Mouse (Mus musculus): ENCODE data around the gene Uck2. TPM values are rescaled to one million over a fixed set of nuclear protein-coding genes. Genes with fewer than 3 reads are reported as not detected.

Uck2 gene
- total RNA-seq, 2 experiments from 2014 or later = 66.6 to 71.5 TPM

DNA sequence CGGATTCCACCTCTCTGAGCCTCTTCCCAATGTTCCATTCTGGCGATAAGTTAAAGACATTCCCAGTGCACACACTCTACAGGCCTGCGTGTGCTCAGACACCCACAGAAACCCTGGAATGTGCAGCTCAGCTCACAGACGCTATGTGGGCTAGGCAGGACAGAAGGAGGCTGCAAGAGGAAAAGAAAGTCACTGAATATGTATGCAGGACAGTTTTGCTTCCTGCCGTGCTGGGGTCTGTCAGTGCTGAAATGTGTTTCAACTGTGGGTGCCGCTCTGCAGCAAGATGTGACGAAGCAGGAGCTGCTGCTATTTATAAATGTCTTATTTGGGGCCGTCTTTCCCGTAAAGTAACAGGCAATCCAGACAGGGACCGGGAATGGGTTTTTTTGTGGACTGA, 25.4 kb downstream of the Uck2 start:
- DNase-seq (ENCODE audit: low spot score in 2 of 2) = no peak

- DNase-seq (ENCODE audit: low spot score in 2 of 2) = no peak
These were observed 28.3 kb downstream of the Uck2 start for GRCm38 (mm10) chr1:167256724-167257302.

GRCm38 (mm10) chr1:167253579-167253978, 31.5 kb downstream of the Uck2 start:
- no peak for DNase-seq (ENCODE audit: low spot score in 2 of 2)

GRCm38 (mm10) chr1:167249881-167250280, 35.2 kb downstream of the Uck2 start:
- DNase-seq (ENCODE audit: low spot score in 2 of 2) = no peak

GRCm38 (mm10) chr1:167249252-167249651, 35.9 kb downstream of the Uck2 start:
- no peak for DNase-seq (ENCODE audit: low spot score in 2 of 2)

GRCm38 (mm10) chr1:167247886-167248285, 37.2 kb downstream of the Uck2 start:
- no peak for DNase-seq (ENCODE audit: low spot score in 2 of 2)

DNA sequence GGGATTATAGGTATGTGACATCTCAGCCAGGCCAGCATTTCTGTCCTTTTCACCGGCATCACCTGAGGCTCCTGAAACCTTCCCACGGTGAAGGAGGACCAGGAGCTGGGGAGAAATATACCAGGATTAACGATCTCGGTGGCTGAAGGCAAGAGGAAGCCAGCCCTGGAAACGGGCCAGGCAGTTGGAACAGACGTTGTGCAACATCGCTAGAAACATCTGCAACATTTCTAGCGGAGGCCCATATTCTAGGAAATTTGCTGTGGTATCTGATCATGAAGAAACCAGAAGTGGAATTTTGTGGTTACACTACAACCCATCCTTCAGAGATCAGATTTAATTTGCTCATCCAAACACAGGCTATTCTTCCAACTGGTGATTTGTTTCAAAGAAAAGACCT, 38.1 kb downstream of the Uck2 start:
- DNase-seq (ENCODE audit: low spot score in 2 of 2) = peak in 1 of 2 experiments; percentile 44

DNA sequence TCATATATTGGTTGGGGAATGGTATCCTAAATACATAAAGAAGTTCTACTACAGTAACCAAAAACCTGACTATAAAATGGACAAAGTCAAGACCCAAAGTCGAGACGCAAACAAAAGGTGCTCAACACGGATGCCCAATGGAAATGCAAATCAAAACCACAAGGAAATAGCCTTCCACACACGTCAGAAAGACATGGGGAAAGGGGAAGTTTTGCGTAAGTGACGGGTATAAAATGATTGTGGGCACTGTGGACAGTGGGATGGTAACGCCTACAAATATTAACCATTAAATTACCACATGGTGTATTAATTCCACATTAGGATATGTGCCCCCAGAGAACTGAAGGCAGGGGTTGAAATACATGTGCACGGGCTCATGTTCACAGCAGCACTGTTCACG, 38.8 kb downstream of the Uck2 start:
- DNase-seq (ENCODE audit: low spot score in 2 of 2) = no peak

DNA sequence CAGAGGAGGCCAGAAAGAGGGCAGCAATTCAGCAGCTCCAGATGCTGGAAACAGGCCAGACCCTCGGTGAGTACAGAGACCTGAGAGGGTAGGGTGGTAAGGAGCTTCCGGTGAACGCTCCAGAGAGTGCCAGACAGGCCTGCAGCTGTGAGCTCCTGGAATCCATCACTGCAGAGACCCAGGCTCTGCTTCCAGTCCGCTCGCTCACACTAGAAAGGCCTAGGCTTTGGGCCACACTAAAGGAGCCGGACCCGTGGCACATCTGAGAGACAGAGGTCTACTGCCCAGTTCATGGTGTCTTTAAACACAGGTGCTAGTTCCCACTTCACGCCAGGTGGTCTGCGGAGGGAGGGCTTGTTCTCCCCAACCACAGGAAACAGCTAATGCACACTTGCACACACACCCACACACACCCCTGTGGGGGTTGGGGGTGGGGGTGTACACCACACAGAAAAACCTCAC, 39.9 kb downstream of the Uck2 start:
- DNase-seq (ENCODE audit: low spot score in 2 of 2) = no peak

DNA sequence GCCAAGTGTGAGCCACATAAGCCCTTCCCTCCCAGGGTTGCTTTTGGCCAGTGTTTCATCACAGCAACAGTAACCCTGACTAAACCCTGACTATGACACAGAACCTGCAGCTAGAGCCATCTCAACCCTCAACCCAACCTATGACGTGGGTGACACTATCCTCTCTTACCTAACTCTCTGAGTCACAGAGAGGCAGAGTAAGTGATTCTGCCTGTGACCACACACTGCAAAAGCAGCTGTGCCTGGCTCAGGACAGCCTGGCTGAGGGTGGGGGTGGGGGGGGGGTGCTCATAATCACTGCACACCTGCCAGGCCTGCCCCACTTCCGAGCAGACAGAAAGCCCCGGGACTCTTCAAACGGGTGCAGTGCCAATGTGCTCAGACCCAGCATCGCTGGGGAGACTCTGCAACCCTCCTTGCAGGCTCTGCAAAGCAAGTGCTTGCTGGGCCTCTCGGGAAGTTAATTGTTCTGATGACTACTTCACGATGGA, 42.9 kb downstream of the Uck2 start:
- DNase-seq (ENCODE audit: low spot score in 2 of 2) = no peak

DNA sequence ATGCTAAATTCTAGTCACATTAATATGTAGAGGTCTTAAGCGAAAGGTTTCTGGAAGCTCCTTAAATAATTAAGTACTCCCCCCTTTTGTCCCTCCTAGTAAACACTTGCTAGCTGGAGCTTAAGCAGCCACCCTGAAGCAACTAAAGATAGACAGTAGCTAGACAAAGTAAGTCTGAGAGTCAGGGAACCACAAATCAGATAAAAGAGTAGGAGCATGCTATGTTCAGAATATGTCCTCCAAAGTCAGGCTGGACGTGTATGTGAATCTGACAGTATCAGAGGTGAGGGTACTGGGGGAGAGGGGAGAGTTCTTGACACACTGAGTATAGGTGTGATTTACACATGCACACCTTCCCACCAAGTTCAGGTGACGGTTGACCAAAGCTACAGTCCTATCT, 43.6 kb downstream of the Uck2 start:
- no peak for DNase-seq (ENCODE audit: low spot score in 2 of 2)

- DNase-seq (ENCODE audit: low spot score in 2 of 2) = no peak
These were observed 44.8 kb downstream of the Uck2 start for GRCm38 (mm10) chr1:167240361-167240760.

DNA sequence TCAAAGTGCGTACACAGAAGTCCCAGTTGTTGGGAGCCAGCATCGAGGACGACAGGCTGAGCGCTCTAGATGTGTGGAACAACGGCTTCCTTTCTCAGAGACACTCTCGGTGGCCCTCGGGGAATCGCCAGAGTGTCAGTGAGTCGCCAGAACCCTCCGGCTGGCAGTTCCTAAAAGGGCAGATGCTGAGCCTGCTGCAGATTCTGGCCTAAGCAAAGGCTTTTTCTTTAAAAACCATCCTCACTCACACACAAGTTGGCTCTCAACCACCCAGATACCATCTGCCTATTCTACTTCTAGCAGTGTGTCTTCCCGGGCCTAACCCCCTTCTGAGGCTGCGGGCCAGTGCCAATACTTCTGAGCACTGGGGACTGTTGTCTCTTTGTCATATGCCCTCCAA, 45.2 kb downstream of the Uck2 start:
- no peak for DNase-seq (ENCODE audit: low spot score in 2 of 2)

DNA sequence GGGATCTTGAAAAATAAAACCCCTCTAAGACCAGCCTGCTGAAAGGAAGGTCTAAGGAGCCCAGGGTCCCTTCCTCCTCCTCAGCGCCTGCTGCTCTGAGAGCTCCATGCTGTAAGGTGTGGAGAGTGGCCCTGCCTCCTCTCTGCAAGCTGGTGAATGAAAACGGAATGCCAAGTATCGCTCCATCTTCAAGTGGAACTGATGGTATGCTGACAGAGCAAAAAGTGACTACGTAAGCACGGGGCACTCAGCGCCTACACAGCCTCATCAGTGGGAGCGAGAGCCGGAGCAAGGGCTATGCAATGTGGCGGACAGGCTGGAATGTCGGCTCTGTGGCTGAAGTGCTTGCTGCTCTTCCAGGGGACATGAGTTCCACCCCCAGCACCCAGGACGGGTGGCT, 47.3 kb downstream of the Uck2 start:
- DNase-seq (ENCODE audit: low spot score in 2 of 2) = no peak

- no peak for DNase-seq (ENCODE audit: low spot score in 2 of 2)
These were observed 48.3 kb downstream of the Uck2 start for GRCm38 (mm10) chr1:167236790-167237189.

DNA sequence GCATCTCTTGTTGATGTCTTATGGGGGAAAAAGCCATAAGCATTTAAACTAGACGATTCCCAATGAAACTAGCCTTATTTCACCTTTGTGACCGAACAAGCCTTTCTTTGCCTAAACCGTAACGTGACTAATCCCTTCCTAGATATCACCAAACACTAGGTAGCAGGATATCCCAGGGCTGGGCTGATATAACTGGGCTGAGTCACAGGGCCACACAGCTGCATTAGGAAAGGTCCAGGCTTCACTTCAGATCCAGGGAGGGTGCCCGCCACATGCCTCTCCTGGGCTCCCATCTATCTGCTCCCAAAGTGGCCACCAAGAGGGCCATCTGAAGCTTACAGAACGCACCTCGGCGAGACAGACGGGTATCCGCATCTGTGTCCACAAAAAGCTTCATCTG, 50.8 kb downstream of the Uck2 start:
- no peak for DNase-seq (ENCODE audit: low spot score in 2 of 2)

DNA sequence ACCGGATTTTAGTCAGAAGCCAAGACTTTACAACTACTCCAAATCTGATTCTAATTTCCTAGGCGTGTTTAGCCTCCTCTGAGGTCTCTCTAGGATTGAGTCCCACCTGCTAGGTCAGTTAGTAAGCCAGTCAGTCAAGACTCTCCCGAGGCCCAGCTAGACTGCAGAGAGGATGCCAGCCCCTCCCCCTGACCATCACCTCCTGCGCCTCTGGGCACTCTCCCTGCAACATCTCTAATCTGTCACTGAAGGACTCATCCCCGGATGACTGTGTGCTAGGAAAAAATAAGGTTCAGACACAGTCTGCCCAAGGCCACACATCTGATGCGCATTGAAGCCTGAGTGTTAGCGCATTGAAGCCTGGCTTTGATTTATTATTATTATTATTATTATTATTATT, 52.2 kb downstream of the Uck2 start:
- no peak for DNase-seq (ENCODE audit: low spot score in 2 of 2)

- peak in 1 of 2 experiments; percentile 22 for DNase-seq (ENCODE audit: low spot score in 2 of 2)
These were observed 53.4 kb downstream of the Uck2 start for GRCm38 (mm10) chr1:167231612-167232283.

- DNase-seq (ENCODE audit: low spot score in 2 of 2) = no peak
These were observed 54.0 kb downstream of the Uck2 start for GRCm38 (mm10) chr1:167230930-167231611.

GRCm38 (mm10) chr1:167222382-167223010, 62.6 kb downstream of the Uck2 start:
- no peak for DNase-seq (ENCODE audit: low spot score in 2 of 2)

DNA sequence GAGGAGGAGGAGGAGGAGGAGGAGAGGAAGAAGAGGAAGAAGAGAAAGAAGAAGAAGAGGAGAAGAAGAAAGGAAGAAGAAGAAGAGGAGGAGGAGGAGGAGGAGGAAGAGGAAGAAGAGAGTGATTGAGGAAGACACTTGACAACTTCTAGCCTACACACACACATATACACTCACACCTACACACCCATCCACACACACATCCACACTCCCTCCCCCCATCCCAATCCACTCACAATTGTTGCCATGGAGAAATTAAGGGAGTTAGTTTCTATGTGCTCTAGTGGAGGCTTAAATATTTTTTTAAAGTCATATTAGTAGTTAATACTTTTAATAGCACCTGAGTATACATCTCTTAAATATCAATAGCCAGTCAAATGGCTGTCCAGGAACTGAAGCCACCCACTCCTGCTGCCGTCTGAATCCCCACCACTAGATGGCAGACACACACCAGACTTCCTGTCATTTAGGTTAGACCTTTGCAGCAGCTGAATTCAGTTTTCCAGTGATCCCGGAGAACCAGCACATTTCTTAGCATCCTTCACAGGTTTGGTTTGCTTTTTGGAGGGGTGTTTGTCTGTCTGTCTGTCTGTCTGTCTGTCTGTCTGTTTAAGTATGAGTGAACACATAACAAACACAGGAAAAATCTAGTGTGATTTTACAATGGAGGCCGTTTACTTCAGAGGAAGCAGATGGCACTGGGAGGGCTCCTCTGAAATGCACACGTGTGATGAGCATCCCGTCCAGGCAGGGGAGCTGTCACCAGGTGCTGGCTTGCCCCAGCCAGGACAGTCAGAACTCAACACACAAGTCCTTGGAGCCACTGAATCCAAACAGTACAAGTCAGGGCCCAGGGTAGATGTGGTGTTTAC, 64.6 kb downstream of the Uck2 start:
- DNase-seq (ENCODE audit: low spot score in 2 of 2) = peak; percentile 71 to 72

Data from adrenal gland, postnatal 4 days (tissue).